Mouse (Mus musculus) naive thymus-derived CD4-positive, alpha-beta T cell, adult 5 months (primary cell): ENCODE data around the gene Prkcd. TPM values are rescaled to one million over a fixed set of nuclear protein-coding genes. Genes with fewer than 3 reads are reported as not detected.

Experiments used
- polyA plus RNA-seq: library from polyadenylated mRNA; unstranded; fragments of 100-300 nt; shearing (Covaris generic); gene quantifications from one replicate; pipeline ENCODE4 v1.2.1, GENCODE M21; 2017

Gene Prkcd
- 86.0 TPM for polyA plus RNA-seq

GRCm38 (mm10) chr14:30625856-30626726, at the start of gene Prkcd:
Gene Prkcd (minus strand): TSS chr14:30626210.

DNA sequence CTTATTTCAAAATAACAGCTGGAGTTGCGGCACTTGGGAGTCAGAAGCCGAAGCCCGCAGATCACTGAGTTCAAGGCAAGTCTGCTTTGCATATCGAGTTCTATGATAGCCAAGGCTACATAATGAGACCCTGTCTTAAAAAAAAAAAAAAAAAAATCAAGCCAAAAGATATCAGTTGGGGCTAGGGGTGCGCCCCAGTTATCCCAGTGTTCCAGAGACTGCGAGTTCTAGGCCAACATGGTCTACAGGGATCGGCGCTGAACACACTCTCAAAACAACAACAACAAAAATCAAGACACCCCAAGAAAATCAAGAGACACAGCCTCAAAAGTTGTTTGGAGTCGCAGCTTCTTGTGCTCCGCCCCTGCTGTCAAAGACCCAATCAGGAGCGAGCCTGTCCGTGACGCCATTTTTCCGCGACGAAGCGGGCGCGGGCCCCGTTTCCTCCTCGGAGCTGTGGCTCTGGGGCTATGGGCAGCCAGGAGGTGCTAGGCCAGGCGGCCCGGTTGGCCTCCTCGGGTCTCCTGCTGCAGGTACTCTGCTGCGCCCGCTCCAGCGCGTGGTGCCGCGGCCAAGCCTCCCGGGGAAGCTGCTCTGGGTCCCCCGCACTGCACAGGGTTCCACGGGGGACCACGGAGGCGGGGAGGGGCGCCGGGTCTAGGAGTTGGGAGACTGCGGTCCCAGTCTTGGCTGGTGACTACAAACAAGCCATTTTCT, 28.1 kb upstream of the Prkcd start, which contains the start of gene Rft1:
Gene Rft1, plus strand, starts transcription at position 418 of the 717 bp plus-strand sequence.

GRCm38 (mm10) chr14:30548131-30548720, 77.8 kb downstream of the Prkcd start, which contains the start of gene Tkt:
Gene Tkt (plus strand): TSS chr14:30548359.

Other genes starting within 250 kb of the Prkcd start
- 60.0 TPM for gene Dcp1a, start 146.7 kb downstream of the Prkcd start, polyA plus RNA-seq
- 1.1 TPM for gene Cacna1d, start 134.8 kb downstream of the Prkcd start, polyA plus RNA-seq
- 151 TPM for gene Tkt, start 77.9 kb downstream of the Prkcd start, polyA plus RNA-seq
- gene Rft1, start 28.1 kb upstream of the Prkcd start, polyA plus RNA-seq, result 8.6 TPM
- gene Sfmbt1, start 88.6 kb upstream of the Prkcd start, polyA plus RNA-seq, result 17.8 TPM
- gene Tmem110, start 199.4 kb upstream of the Prkcd start, polyA plus RNA-seq, result 23.2 TPM